Mouse (Mus musculus) forebrain, embryonic 10.5 days (tissue): ENCODE results near the gene Mtmr4. TPM values are rescaled to one million over a fixed set of nuclear protein-coding genes. Genes with fewer than 3 reads are reported as not detected.
A peak's percentile ranks its signal among the peaks of the same experiment; 100 is the strongest.

Source experiments
- DNase-seq: peaks from one replicate; pipeline ENCODE4 v3.0.0-alpha.2; 2017; ENCODE audit warnings: low spot score; ENCODE audit errors: extremely low spot score
- H3K27ac ChIP-seq: fragments of 300-500 bp; sonication (generic); 2 replicates; pipeline ENCODE4 v1.5.1; 2016; ENCODE audit warnings: mild to moderate bottlenecking
- H3K27me3 ChIP-seq: fragments of 300-500 bp; sonication (generic); 2 replicates; pipeline ENCODE4 v1.6.1; 2016; ENCODE audit warnings: mild to moderate bottlenecking; ENCODE audit not compliant: poor library complexity, severe bottlenecking
- H3K36me3 ChIP-seq: fragments of 300-500 bp; sonication (generic); replicated peaks from 2 replicates; pipeline ENCODE4 v1.6.1; 2016; ENCODE audit warnings: mild to moderate bottlenecking, moderate library complexity
- H3K4me1 ChIP-seq: fragments of 300-500 bp; sonication (generic); 2 replicates; pipeline ENCODE4 v1.6.1; 2016
- H3K4me3 ChIP-seq: fragments of 300-500 bp; sonication (generic); 2 replicates; pipeline ENCODE4 v1.5.1; 2016; ENCODE audit warnings: mild to moderate bottlenecking, moderate library complexity
- H3K9me3 ChIP-seq: fragments of 300-500 bp; sonication (generic); 2 replicates; pipeline ENCODE4 v1.6.1; 2016; ENCODE audit warnings: mild to moderate bottlenecking, moderate library complexity
- WGBS: fragments of 180-500 bp; shearing (Covaris S2); methylation state at CpG from one replicate; pipeline ENCODE4 v1.1.7; 2016; 5-methylcytosine and 5-hydroxymethylcytosine counted together
- polyA plus RNA-seq: library from polyadenylated mRNA; unstranded; fragments of >200 nt; fragmentation: Nextera tagmentation; extraction: Ambion mirVana; gene quantifications from 2 replicates; pipeline ENCODE4 v1.2.1, GENCODE M21; 2016

Mtmr4 gene
- polyA plus RNA-seq: 62.4 and 66.2 TPM in 2 replicates

GRCm38 (mm10) chr11:87591526-87592353, at the start of gene Mtmr4:
Gene Mtmr4, plus strand, starts transcription at chr11:87592162.
- Histone ChIP-seq H3K9me3 (no peaks in the 10 kb centered on the region), H3K4me1 (peaks cover 68% of the 10 kb centered on the region), H3K27me3 (no peaks in the 10 kb centered on the region), H3K36me3 (peaks cover 17% of the 10 kb centered on the region), H3K27ac (peak within 1 kb of the TSS; percentile 94), H3K4me3 (peak within 1 kb of the TSS; percentile 85)
- under 1% methylated on average over 61 of the region's 61 CpGs for WGBS
- DNase-seq: peak; percentile 100

GRCm38 (mm10) chr11:87542285-87542684, 49.7 kb upstream of the Mtmr4 start:
- Histone ChIP-seq H3K36me3 (no peaks in the 10 kb centered on the region), H3K9me3 (no peaks in the 10 kb centered on the region), H3K27me3 (no peaks in the 10 kb centered on the region), H3K4me3 (no peak overlapping the region), H3K27ac (no peak overlapping the region), H3K4me1 (peaks cover 3% of the 10 kb centered on the region; the same call in 1 of the 2 replicates)
- WGBS: 52% methylated on average over 8 of the region's 8 CpGs
- no peak for DNase-seq

GRCm38 (mm10) chr11:87542906-87543305, 49.1 kb upstream of the Mtmr4 start:
- H3K9me3 ChIP-seq: no peaks in the 10 kb centered on the region
- DNase-seq: no peak
- H3K36me3 ChIP-seq: no peaks in the 10 kb centered on the region
- H3K27me3 ChIP-seq: no peaks in the 10 kb centered on the region
- H3K4me3 ChIP-seq: no peak overlapping the region
- no peak overlapping the region for H3K27ac ChIP-seq
- 64% methylated on average over 3 of the region's 3 CpGs for WGBS
- H3K4me1 ChIP-seq: peaks cover 3% of the 10 kb centered on the region; the same call in 1 of the 2 replicates

GRCm38 (mm10) chr11:87553342-87553741, 38.6 kb upstream of the Mtmr4 start:
- Histone ChIP-seq H3K27ac (no peak overlapping the region), H3K4me1 (peaks cover 16% of the 10 kb centered on the region), H3K9me3 (no peaks in the 10 kb centered on the region), H3K4me3 (no peak overlapping the region), H3K36me3 (no peaks in the 10 kb centered on the region), H3K27me3 (no peaks in the 10 kb centered on the region)
- DNase-seq: no peak
- WGBS: 80% methylated on average over 4 of the region's 4 CpGs

GRCm38 (mm10) chr11:87554386-87554785, 37.6 kb upstream of the Mtmr4 start:
- DNase-seq: no peak
- H3K27ac ChIP-seq: no peak overlapping the region
- H3K4me1 ChIP-seq: peaks cover 16% of the 10 kb centered on the region
- no peaks in the 10 kb centered on the region for H3K27me3 ChIP-seq
- 79% methylated on average over 5 of the region's 5 CpGs for WGBS
- no peaks in the 10 kb centered on the region for H3K9me3 ChIP-seq
- H3K4me3 ChIP-seq: no peak overlapping the region
- H3K36me3 ChIP-seq: no peaks in the 10 kb centered on the region

- Histone ChIP-seq H3K36me3 (no peaks in the 10 kb centered on the region), H3K9me3 (no peaks in the 10 kb centered on the region), H3K27me3 (no peaks in the 10 kb centered on the region), H3K4me3 (no peak overlapping the region), H3K27ac (no peak overlapping the region), H3K4me1 (peaks cover 16% of the 10 kb centered on the region)
- DNase-seq: no peak
- whole genome bisulfite sequencing: 50% methylated on average over 2 of the region's 2 CpGs
These were observed 36.8 kb upstream of the Mtmr4 start for GRCm38 (mm10) chr11:87555106-87555703.

GRCm38 (mm10) chr11:87561208-87561607, 30.8 kb upstream of the Mtmr4 start:
- H3K9me3 ChIP-seq: no peaks in the 10 kb centered on the region

GRCm38 (mm10) chr11:87566501-87566900, 25.5 kb upstream of the Mtmr4 start, which contains the start of gene Gm11492:
Gene Gm11492, plus strand, starts transcription at chr11:87566653.
- H3K4me3 ChIP-seq: no peak within 1 kb of the TSS
- no peak for DNase-seq
- H3K27ac ChIP-seq: no peak within 1 kb of the TSS
- no peaks in the 10 kb centered on the region for H3K36me3 ChIP-seq
- H3K4me1 ChIP-seq: no peaks in the 10 kb centered on the region; the same call in 1 of the 2 replicates
- 79% methylated on average over 3 of the region's 3 CpGs for WGBS
- no peaks in the 10 kb centered on the region for H3K9me3 ChIP-seq
- no peaks in the 10 kb centered on the region for H3K27me3 ChIP-seq

More at GRCm38 (mm10) chr11:87561208-87561607, 30.8 kb upstream of the Mtmr4 start:
- no peak for DNase-seq
- Histone ChIP-seq H3K4me3 (no peak overlapping the region), H3K27ac (no peak overlapping the region), H3K36me3 (no peaks in the 10 kb centered on the region), H3K4me1 (no peaks in the 10 kb centered on the region), H3K27me3 (no peaks in the 10 kb centered on the region)
- WGBS: 89% methylated on average over 6 of the region's 6 CpGs

- no peak for DNase-seq
These were observed 23.6 kb upstream of the Mtmr4 start, which contains the start of gene Sept4 for GRCm38 (mm10) chr11:87568255-87568953. Gene Sept4, plus strand, starts transcription at chr11:87568903.

GRCm38 (mm10) chr11:87570743-87571142, 21.2 kb upstream of the Mtmr4 start:
- no peaks in the 10 kb centered on the region for H3K9me3 ChIP-seq
- H3K36me3 ChIP-seq: no peaks in the 10 kb centered on the region
- peaks cover 4% of the 10 kb centered on the region; the same call in 1 of the 2 replicates for H3K4me1 ChIP-seq
- H3K4me3 ChIP-seq: no peak overlapping the region
- H3K27ac ChIP-seq: no peak overlapping the region
- 66% methylated on average over 5 of the region's 5 CpGs for WGBS
- DNase-seq: no peak
- H3K27me3 ChIP-seq: no peaks in the 10 kb centered on the region

More at GRCm38 (mm10) chr11:87568255-87568953, 23.6 kb upstream of the Mtmr4 start, which contains the start of gene Sept4:
- no peak within 1 kb of the TSS for H3K4me3 ChIP-seq
- 87% methylated on average over 7 of the region's 7 CpGs for WGBS
- no peak within 1 kb of the TSS for H3K27ac ChIP-seq
- no peaks in the 10 kb centered on the region for H3K36me3 ChIP-seq
- H3K27me3 ChIP-seq: no peaks in the 10 kb centered on the region
- H3K4me1 ChIP-seq: peaks cover 4% of the 10 kb centered on the region; the same call in 1 of the 2 replicates
- H3K9me3 ChIP-seq: no peaks in the 10 kb centered on the region

GRCm38 (mm10) chr11:87571361-87571950, 20.5 kb upstream of the Mtmr4 start:
- Histone ChIP-seq H3K4me3 (no peak overlapping the region), H3K36me3 (no peaks in the 10 kb centered on the region), H3K9me3 (no peaks in the 10 kb centered on the region), H3K27ac (no peak overlapping the region), H3K4me1 (peaks cover 4% of the 10 kb centered on the region; the same call in 1 of the 2 replicates), H3K27me3 (peaks cover under 1% of the 10 kb centered on the region; the same call in 1 of the 2 replicates)
- DNase-seq: no peak
- WGBS: 94% methylated on average over 1 of the region's 1 CpGs

- no peaks in the 10 kb centered on the region for H3K9me3 ChIP-seq
- DNase-seq: no peak
- no peak overlapping the region for H3K27ac ChIP-seq
- H3K27me3 ChIP-seq: peaks cover 17% of the 10 kb centered on the region
- 85% methylated on average over 7 of the region's 7 CpGs for WGBS
- H3K4me3 ChIP-seq: no peak overlapping the region
- no peaks in the 10 kb centered on the region for H3K36me3 ChIP-seq
- H3K4me1 ChIP-seq: peaks cover 22% of the 10 kb centered on the region
These were observed 18.2 kb upstream of the Mtmr4 start for GRCm38 (mm10) chr11:87573751-87574150.
